Mouse (Mus musculus) midbrain, embryonic 14.5 days (tissue): ENCODE measurements around the gene Rnasel. TPM values are rescaled to one million over a fixed set of nuclear protein-coding genes. Genes with fewer than 3 reads are reported as not detected.
"Not testable (repeated sequence)": the region's sequence is repeated elsewhere in the genome, so short reads cannot be mapped to it uniquely, and the experiment has no call there.

Source experiments
- ATAC-seq: fragments of 200-750 bp; cut with Nextera tagmentation; 2 replicates; pipeline ENCODE4 v1.8.0; 2017; ENCODE audit warnings: moderate number of reproducible peaks, moderate library complexity; ENCODE audit not compliant: low FRiP score, low TSS enrichment
- DNase-seq: peaks from one replicate; pipeline ENCODE4 v3.0.0-alpha.2; 2015
- H3K27ac ChIP-seq: fragments of 300-500 bp; sonication (generic); replicated peaks from 2 replicates; pipeline ENCODE4 v1.5.1; 2014; ENCODE audit warnings: mild to moderate bottlenecking, low read depth, low read length, moderate library complexity
- H3K27me3 ChIP-seq: fragments of 300-500 bp; sonication (generic); 2 replicates; pipeline ENCODE4 v1.6.1; 2014; ENCODE audit warnings: low read length, control low read depth, mixed read lengths; ENCODE audit not compliant: control insufficient read depth, insufficient read depth
- H3K36me3 ChIP-seq: fragments of 300-500 bp; sonication (generic); 2 replicates; pipeline ENCODE4 v1.6.1; 2014; ENCODE audit warnings: low read length, control low read depth; ENCODE audit not compliant: control insufficient read depth, insufficient read depth
- H3K4me1 ChIP-seq: fragments of 300-500 bp; sonication (generic); 2 replicates; pipeline ENCODE4 v1.6.1; 2014; ENCODE audit warnings: mild to moderate bottlenecking, antibody characterized with exemption, low read length, control low read depth; ENCODE audit not compliant: control insufficient read depth, insufficient read depth
- H3K4me2 ChIP-seq: fragments of 300-500 bp; sonication (generic); 2 replicates; pipeline ENCODE4 v1.6.1; 2014; ENCODE audit warnings: mild to moderate bottlenecking, low read length, moderate library complexity
- H3K4me3 ChIP-seq: fragments of 300-500 bp; sonication (generic); replicated peaks from 2 replicates; pipeline ENCODE4 v1.5.1; 2014; ENCODE audit warnings: low read depth, low read length
- H3K9ac ChIP-seq: fragments of 300-500 bp; sonication (generic); replicated peaks from 2 replicates; pipeline ENCODE4 v1.6.1; 2014; ENCODE audit warnings: mild to moderate bottlenecking, low read length, moderate library complexity
- H3K9me3 ChIP-seq: fragments of 300-500 bp; sonication (generic); 2 replicates; pipeline ENCODE4 v1.6.1; 2016; ENCODE audit warnings: low read length, control low read depth, mixed read lengths; ENCODE audit not compliant: control insufficient read depth
- WGBS: fragments of 180-500 bp; shearing (Covaris S2); extraction: QIAGEN DNeasy Blood & Tissue Kit; methylation state at CpG from one replicate; pipeline ENCODE4 v1.1.7; 2014; 5-methylcytosine and 5-hydroxymethylcytosine counted together
- polyA plus RNA-seq: library from polyadenylated mRNA; unstranded; fragments of >200 nt; fragmentation: Nextera tagmentation; extraction: Ambion mirVana; gene quantifications from 2 replicates; pipeline ENCODE4 v1.2.1, GENCODE M21; 2014

The Rnasel gene
- polyA plus RNA-seq, 1 experiment from 2014 or later = 55.6 TPM

- not testable (repeated sequence) for ATAC-seq, H3K9me3 ChIP-seq, H3K4me1 ChIP-seq, H3K4me2 ChIP-seq, H3K36me3 ChIP-seq, H3K27me3 ChIP-seq, H3K9ac ChIP-seq, DNase-seq, H3K27ac ChIP-seq, H3K4me3 ChIP-seq
- 73% methylated on average over 6 of the region's 6 CpGs for WGBS
Measured at GRCm38 (mm10) chr1:153769571-153769970, 20.3 kb downstream of the Rnasel start.

GRCm38 (mm10) chr1:153769998-153770775 is 21.0 kb downstream of the Rnasel start:
- H3K9ac ChIP-seq = no peak overlapping the region

GRCm38 (mm10) chr1:153770776-153771167 is 21.5 kb downstream of the Rnasel start:
- Histone ChIP-seq H3K9ac (no peak overlapping the region), H3K4me3 (no peak overlapping the region), H3K27ac (no peak overlapping the region), H3K9me3 (no peaks in the 10 kb centered on the region), H3K27me3 (no peaks in the 10 kb centered on the region), H3K4me1 (no peaks in the 10 kb centered on the region), H3K36me3 (no peaks in the 10 kb centered on the region), H3K4me2 (no peak overlapping the region)
- WGBS = 94% methylated on average over 1 of the region's 1 CpGs
- no peak for ATAC-seq
- no peak for DNase-seq

More at GRCm38 (mm10) chr1:153769998-153770775, 21.0 kb downstream of the Rnasel start:
- H3K4me3 ChIP-seq = no peak overlapping the region
- DNase-seq (no peak), ATAC-seq (no peak)
- no peaks in the 10 kb centered on the region for H3K9me3 ChIP-seq
- H3K4me1 ChIP-seq = no peaks in the 10 kb centered on the region
- 88% methylated on average over 10 of the region's 10 CpGs for WGBS
- H3K36me3 ChIP-seq = no peaks in the 10 kb centered on the region
- H3K27ac ChIP-seq = no peak overlapping the region
- no peaks in the 10 kb centered on the region for H3K27me3 ChIP-seq
- H3K4me2 ChIP-seq = no peak overlapping the region

- no peak for DNase-seq
- Histone ChIP-seq H3K4me1 (no peaks in the 10 kb centered on the region), H3K4me3 (no peak overlapping the region), H3K36me3 (no peaks in the 10 kb centered on the region), H3K27ac (no peak overlapping the region), H3K9me3 (no peaks in the 10 kb centered on the region), H3K9ac (no peak overlapping the region), H3K4me2 (no peak overlapping the region), H3K27me3 (no peaks in the 10 kb centered on the region)
- 92% methylated on average over 6 of the region's 6 CpGs for WGBS
- no peak for ATAC-seq
Measured at GRCm38 (mm10) chr1:153775174-153775573, 25.9 kb downstream of the Rnasel start.

GRCm38 (mm10) chr1:153776257-153776656 is 27.0 kb downstream of the Rnasel start:
- Histone ChIP-seq H3K4me2 (no peak overlapping the region), H3K36me3 (no peaks in the 10 kb centered on the region), H3K4me3 (no peak overlapping the region), H3K27me3 (no peaks in the 10 kb centered on the region), H3K9me3 (no peaks in the 10 kb centered on the region), H3K27ac (no peak overlapping the region), H3K9ac (no peak overlapping the region), H3K4me1 (no peaks in the 10 kb centered on the region)
- 92% methylated on average over 7 of the region's 7 CpGs for WGBS
- no peak for DNase-seq
- no peak for ATAC-seq

- Histone ChIP-seq H3K36me3 (no peaks in the 10 kb centered on the region), H3K9me3 (no peaks in the 10 kb centered on the region), H3K4me2 (no peak overlapping the region), H3K4me3 (no peak overlapping the region), H3K27ac (no peak overlapping the region), H3K9ac (no peak overlapping the region), H3K27me3 (no peaks in the 10 kb centered on the region), H3K4me1 (no peaks in the 10 kb centered on the region)
- no peak for DNase-seq
- WGBS = 91% methylated on average over 10 of the region's 10 CpGs
- ATAC-seq = no peak
Measured at GRCm38 (mm10) chr1:153778205-153778604, 29.0 kb downstream of the Rnasel start.

GRCm38 (mm10) chr1:153783339-153783738 is 34.1 kb downstream of the Rnasel start:
- DNase-seq = no peak
- no peaks in the 10 kb centered on the region for H3K9me3 ChIP-seq
- no peak overlapping the region for H3K9ac ChIP-seq
- H3K4me3 ChIP-seq = no peak overlapping the region
- no peak for ATAC-seq
- H3K36me3 ChIP-seq = no peaks in the 10 kb centered on the region
- no peaks in the 10 kb centered on the region for H3K4me1 ChIP-seq
- no peaks in the 10 kb centered on the region for H3K27me3 ChIP-seq
- H3K4me2 ChIP-seq = no peak overlapping the region
- 36% methylated on average over 1 of the region's 1 CpGs for WGBS
- no peak overlapping the region for H3K27ac ChIP-seq

- WGBS = 62% methylated on average over 4 of the region's 4 CpGs
- H3K36me3 ChIP-seq = no peaks in the 10 kb centered on the region
- no peaks in the 10 kb centered on the region for H3K27me3 ChIP-seq
- H3K4me1 ChIP-seq = no peaks in the 10 kb centered on the region
- no peak overlapping the region for H3K4me3 ChIP-seq
- no peak overlapping the region for H3K4me2 ChIP-seq
- H3K9ac ChIP-seq = no peak overlapping the region
- ATAC-seq = no peak
- DNase-seq = no peak
- H3K27ac ChIP-seq = no peak overlapping the region
- no peaks in the 10 kb centered on the region for H3K9me3 ChIP-seq
Measured at GRCm38 (mm10) chr1:153785608-153786007, 36.4 kb downstream of the Rnasel start.

GRCm38 (mm10) chr1:153790708-153791107 is 41.5 kb downstream of the Rnasel start:
- 61% methylated on average over 2 of the region's 2 CpGs for WGBS
- no peak overlapping the region for H3K4me3 ChIP-seq
- no peak overlapping the region for H3K9ac ChIP-seq

More at GRCm38 (mm10) chr1:153790708-153791107, 41.5 kb downstream of the Rnasel start:
- H3K27ac ChIP-seq = no peak overlapping the region
- H3K4me2 ChIP-seq = no peak overlapping the region
- H3K9me3 ChIP-seq = no peaks in the 10 kb centered on the region
- H3K27me3 ChIP-seq = no peaks in the 10 kb centered on the region
- ATAC-seq (no peak), DNase-seq (no peak)
- no peaks in the 10 kb centered on the region for H3K4me1 ChIP-seq
- no peaks in the 10 kb centered on the region for H3K36me3 ChIP-seq
